Mouse (Mus musculus) heart, embryonic 16.5 days (tissue): ENCODE measurements at regions not wholly inside any gene's neighbourhood (a gene's known extent, or its start where the extent isn't known, plus 50 kb on each side); places are given as distances from the start of the nearest gene placed in this dataset.

Experiments used
- ATAC-seq: fragments of 200-750 bp; cut with Nextera tagmentation; replicated peaks from 2 replicates; pipeline ENCODE4 v1.8.0; 2017; ENCODE audit warnings: moderate number of reproducible peaks; ENCODE audit not compliant: insufficient read depth, low FRiP score; ENCODE audit errors: extremely low read depth
- H3K27ac ChIP-seq: fragments of 300-500 bp; sonication (generic); 2 replicates; pipeline ENCODE4 v1.5.1; 2014; ENCODE audit warnings: mild to moderate bottlenecking, low read length, control low read depth, moderate library complexity
- H3K27me3 ChIP-seq: fragments of 300-500 bp; sonication (generic); 2 replicates; pipeline ENCODE4 v1.6.1; 2014; ENCODE audit warnings: low read length, mixed read lengths; ENCODE audit not compliant: control insufficient read depth, insufficient read depth
- H3K36me3 ChIP-seq: fragments of 300-500 bp; sonication (generic); 2 replicates; pipeline ENCODE4 v1.6.1; 2014; ENCODE audit not compliant: control insufficient read depth, insufficient read depth
- H3K4me1 ChIP-seq: fragments of 300-500 bp; sonication (generic); 2 replicates; pipeline ENCODE4 v1.6.1; 2014; ENCODE audit warnings: low read length, mixed read lengths; ENCODE audit not compliant: control insufficient read depth, insufficient read depth
- H3K4me2 ChIP-seq: fragments of 300-500 bp; sonication (generic); 2 replicates; pipeline ENCODE4 v1.6.1; 2014; ENCODE audit warnings: low read depth, mild to moderate bottlenecking, control low read depth, low read length
- H3K4me3 ChIP-seq: fragments of 300-500 bp; sonication (generic); 2 replicates; pipeline ENCODE4 v1.5.1; 2014; ENCODE audit warnings: mild to moderate bottlenecking, control low read depth, low read length
- H3K9ac ChIP-seq: fragments of 300-500 bp; sonication (generic); 2 replicates; pipeline ENCODE4 v1.6.1; 2014; ENCODE audit warnings: low read length, control low read depth
- H3K9me3 ChIP-seq: fragments of 300-500 bp; sonication (generic); replicated peaks from 2 replicates; pipeline ENCODE4 v1.6.1; 2016; ENCODE audit warnings: low read length; ENCODE audit not compliant: control insufficient read depth
- WGBS: fragments of 180-500 bp; shearing (Covaris S2); extraction: QIAGEN DNeasy Blood & Tissue Kit; methylation state at CpG from one replicate; pipeline ENCODE4 v1.1.7; 2014; 5-methylcytosine and 5-hydroxymethylcytosine counted together

- Histone ChIP-seq H3K4me1 (no peaks in the 10 kb centered on the region), H3K9me3 (no peaks in the 10 kb centered on the region), H3K9ac (no peak overlapping the region), H3K27me3 (no peaks in the 10 kb centered on the region), H3K4me3 (no peak overlapping the region), H3K36me3 (no peaks in the 10 kb centered on the region), H3K4me2 (no peak overlapping the region), H3K27ac (no peak overlapping the region)
- 50% methylated on average over 11 of the region's 11 CpGs for WGBS
- no peak for ATAC-seq
Observed at GRCm38 (mm10) chr15:57644331-57644953, 167.0 kb upstream of the Slc22a22 start.

DNA sequence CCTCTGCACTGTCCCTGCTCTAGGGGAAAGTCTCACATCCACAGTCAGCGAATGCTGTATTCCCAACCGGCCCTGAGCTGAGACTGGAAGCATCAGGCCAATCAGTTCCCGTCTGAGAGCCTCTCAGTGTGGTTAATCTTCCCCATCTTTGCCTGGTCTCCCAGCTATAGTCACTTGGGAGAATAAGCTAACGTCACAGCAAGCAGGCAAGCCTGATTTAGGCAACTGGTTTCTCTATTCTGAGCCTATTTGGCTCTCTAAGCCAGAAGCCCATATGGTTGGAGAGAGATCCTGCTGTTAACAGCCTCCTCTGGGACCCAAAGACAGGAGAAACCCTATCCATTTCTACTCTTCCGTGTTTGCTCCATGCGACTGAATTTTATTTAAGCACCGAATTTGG, 161.7 kb upstream of the Slc22a22 start:
- Histone ChIP-seq H3K9ac (no peak overlapping the region), H3K27me3 (no peaks in the 10 kb centered on the region), H3K27ac (no peak overlapping the region), H3K4me2 (no peak overlapping the region), H3K4me1 (no peaks in the 10 kb centered on the region), H3K36me3 (no peaks in the 10 kb centered on the region), H3K9me3 (no peaks in the 10 kb centered on the region), H3K4me3 (no peak overlapping the region)
- ATAC-seq: no peak
- 66% methylated on average over 7 of the region's 7 CpGs for WGBS

GRCm38 (mm10) chr15:57633067-57633466, 155.6 kb upstream of the Slc22a22 start:
- Histone ChIP-seq H3K9ac (no peak overlapping the region), H3K27me3 (no peaks in the 10 kb centered on the region), H3K27ac (no peak overlapping the region), H3K4me3 (no peak overlapping the region), H3K9me3 (no peaks in the 10 kb centered on the region), H3K4me1 (no peaks in the 10 kb centered on the region), H3K4me2 (no peak overlapping the region), H3K36me3 (no peaks in the 10 kb centered on the region)
- 58% methylated on average over 3 of the region's 3 CpGs for WGBS
- no peak for ATAC-seq

DNA sequence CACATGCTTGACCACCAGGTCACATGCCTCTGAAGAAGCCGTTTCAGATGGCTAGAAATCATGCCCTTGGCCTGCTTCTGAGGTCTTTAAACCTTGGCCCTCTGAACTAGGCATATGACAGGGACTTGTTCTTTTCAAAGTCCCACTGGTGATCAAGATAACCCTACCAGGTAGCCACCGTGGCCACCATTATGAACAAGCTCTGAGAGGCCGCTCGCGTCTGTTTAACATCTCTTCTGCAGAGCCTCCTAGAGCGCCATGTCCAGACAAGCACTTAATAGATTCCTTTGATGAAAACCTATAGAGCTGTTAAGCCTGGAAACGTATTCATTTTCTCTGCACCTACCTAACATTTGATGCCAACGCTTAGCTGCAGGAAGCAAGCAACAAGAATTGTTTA, 155.1 kb upstream of the Slc22a22 start:
- H3K4me1 ChIP-seq: no peaks in the 10 kb centered on the region
- no peak overlapping the region for H3K4me2 ChIP-seq
- H3K9ac ChIP-seq: no peak overlapping the region
- H3K9me3 ChIP-seq: no peaks in the 10 kb centered on the region
- no peak overlapping the region for H3K4me3 ChIP-seq
- 83% methylated on average over 8 of the region's 8 CpGs for WGBS
- no peaks in the 10 kb centered on the region for H3K36me3 ChIP-seq
- no peaks in the 10 kb centered on the region for H3K27me3 ChIP-seq
- H3K27ac ChIP-seq: no peak overlapping the region
- ATAC-seq: no peak

GRCm38 (mm10) chr15:57618466-57618865, 141.0 kb upstream of the Slc22a22 start:
- Histone ChIP-seq H3K4me3 (no peak overlapping the region), H3K27ac (no peak overlapping the region), H3K9ac (no peak overlapping the region), H3K36me3 (no peaks in the 10 kb centered on the region), H3K4me1 (no peaks in the 10 kb centered on the region), H3K4me2 (no peak overlapping the region), H3K27me3 (no peaks in the 10 kb centered on the region; the same call in 1 of the 2 replicates), H3K9me3 (no peaks in the 10 kb centered on the region)
- WGBS: 76% methylated on average over 6 of the region's 6 CpGs
- no peak for ATAC-seq

GRCm38 (mm10) chr15:57616880-57617391, 139.5 kb upstream of the Slc22a22 start:
- no peaks in the 10 kb centered on the region for H3K9me3 ChIP-seq
- H3K36me3 ChIP-seq: no peaks in the 10 kb centered on the region
- H3K27me3 ChIP-seq: no peaks in the 10 kb centered on the region; the same call in 1 of the 2 replicates
- peak overlapping the region; percentile 14; the same call in 1 of the 2 replicates for H3K27ac ChIP-seq
- H3K4me3 ChIP-seq: no peak overlapping the region
- no peak overlapping the region for H3K4me2 ChIP-seq
- H3K4me1 ChIP-seq: no peaks in the 10 kb centered on the region
- 62% methylated on average over 11 of the region's 11 CpGs for WGBS
- H3K9ac ChIP-seq: no peak overlapping the region
- no peak for ATAC-seq

- Histone ChIP-seq H3K4me1 (no peaks in the 10 kb centered on the region), H3K4me2 (no peak overlapping the region), H3K36me3 (no peaks in the 10 kb centered on the region), H3K4me3 (no peak overlapping the region), H3K27ac (no peak overlapping the region), H3K9ac (no peak overlapping the region), H3K9me3 (no peaks in the 10 kb centered on the region), H3K27me3 (no peaks in the 10 kb centered on the region)
- no peak for ATAC-seq
- 80% methylated on average over 2 of the region's 2 CpGs for WGBS
Observed at GRCm38 (mm10) chr15:57610006-57610405, 132.6 kb upstream of the Slc22a22 start.

DNA sequence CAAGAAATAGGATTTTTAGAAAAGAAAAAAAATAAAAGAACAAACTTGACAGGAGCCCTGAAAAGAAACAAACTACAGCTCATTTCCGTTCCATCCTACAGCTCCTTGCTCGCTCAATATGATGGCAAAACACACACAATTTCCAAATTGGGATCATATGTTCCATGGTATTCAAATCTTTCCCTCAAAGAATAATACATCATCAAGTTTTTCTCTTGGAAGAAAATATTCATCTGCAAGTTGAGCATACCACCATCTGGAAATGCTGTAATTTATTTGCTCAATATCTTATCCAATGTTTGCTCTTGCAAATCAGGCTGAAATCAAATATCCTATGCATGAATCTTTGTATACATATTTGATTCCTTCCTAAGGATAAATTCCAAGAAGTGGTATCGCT, 131.1 kb upstream of the Slc22a22 start:
- Histone ChIP-seq H3K4me2 (no peak overlapping the region), H3K27ac (no peak overlapping the region), H3K4me1 (no peaks in the 10 kb centered on the region), H3K9ac (no peak overlapping the region), H3K27me3 (no peaks in the 10 kb centered on the region), H3K36me3 (no peaks in the 10 kb centered on the region), H3K9me3 (no peaks in the 10 kb centered on the region), H3K4me3 (no peak overlapping the region)
- 78% methylated on average over 3 of the region's 3 CpGs for WGBS
- ATAC-seq: no peak

DNA sequence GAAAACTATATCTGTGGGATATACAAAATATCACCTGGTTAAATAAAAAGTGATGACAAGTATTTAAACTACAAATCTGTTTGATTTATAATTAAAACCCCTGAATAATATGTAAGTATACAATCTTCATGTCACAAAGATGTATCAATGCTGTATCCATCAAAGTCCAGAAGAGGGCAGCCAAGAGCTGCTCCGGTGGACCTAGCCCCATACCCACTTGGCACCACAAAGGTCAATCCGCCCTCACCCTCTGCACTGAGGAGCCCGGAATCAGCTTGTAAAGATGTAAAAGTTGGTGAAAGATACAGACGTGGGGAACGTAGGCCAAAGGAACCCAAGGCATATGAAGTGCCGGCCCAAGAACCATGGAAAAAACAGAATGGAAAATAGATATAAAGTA, 123.1 kb upstream of the Slc22a22 start:
- no peaks in the 10 kb centered on the region for H3K27me3 ChIP-seq
- 11% methylated on average over 6 of the region's 6 CpGs for WGBS
- H3K9me3 ChIP-seq: no peaks in the 10 kb centered on the region
- no peak overlapping the region for H3K27ac ChIP-seq
- no peak overlapping the region for H3K4me3 ChIP-seq
- no peak overlapping the region for H3K9ac ChIP-seq
- ATAC-seq: no peak
- H3K4me2 ChIP-seq: no peak overlapping the region
- H3K4me1 ChIP-seq: no peaks in the 10 kb centered on the region
- no peaks in the 10 kb centered on the region for H3K36me3 ChIP-seq
